Comparison of ENCODE assay signal across 8 mouse cellular contexts in the genomic region with DNA sequence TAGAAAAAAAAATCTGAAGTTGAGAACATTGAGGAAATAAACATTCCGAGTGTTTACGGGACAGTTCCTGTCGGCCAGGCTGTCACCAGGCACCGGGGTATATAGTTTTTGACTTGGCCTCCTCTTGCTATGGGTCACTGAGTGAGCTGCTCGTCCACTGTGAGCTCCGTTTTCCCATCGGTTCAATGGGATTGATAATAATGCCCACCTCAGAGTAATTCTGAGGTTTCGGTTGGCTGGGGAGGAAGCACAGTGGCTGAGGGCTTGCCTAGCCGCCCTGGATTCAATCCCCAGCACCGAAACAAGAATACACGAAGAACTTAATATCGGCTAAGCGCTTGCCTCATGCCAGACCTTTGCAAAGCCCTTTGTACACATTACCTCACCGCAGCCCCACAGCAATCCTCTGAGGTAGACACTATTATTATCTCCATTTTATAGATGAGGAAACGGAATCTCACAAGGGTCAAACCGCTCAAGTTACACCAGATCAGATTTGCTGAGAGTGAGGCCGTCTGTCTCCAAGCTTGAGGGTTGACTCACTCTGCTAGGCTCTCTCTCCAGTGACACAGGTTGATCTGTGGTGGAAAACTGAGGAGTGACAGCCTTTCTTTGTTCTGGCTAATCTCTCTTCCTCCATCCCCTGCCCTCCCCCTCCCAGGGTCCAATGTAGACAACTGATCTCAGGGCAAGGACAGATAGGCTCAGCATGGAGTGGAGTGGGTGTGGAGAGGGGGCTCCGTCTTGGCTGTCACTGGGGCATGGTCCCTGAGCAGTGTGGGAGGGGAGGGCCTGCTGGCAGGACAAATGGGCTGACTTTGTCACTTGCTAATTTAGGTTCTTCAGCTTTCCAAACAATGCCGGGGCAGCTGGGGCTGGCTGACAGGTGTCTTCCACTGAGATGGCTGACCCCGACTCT. TPM values are rescaled to one million over a fixed set of nuclear protein-coding genes. Genes with fewer than 3 reads are reported as not detected.
DNase-seq lines count a peak whose midpoint lies in the region; ATAC-seq and TF ChIP-seq lines count a peak whose summit lies in the region.

No protein-coding gene starts in this region.

- intact Hi-C loops in left cerebral cortex, postnatal 25 days (cut with DNase I), result no loop called here

- peaks cover 12% of the 10 kb centered on the region for H3K9me3 ChIP-seq in E14TG2a.4 (ENCODE audit: low read length)
- H3K9me3 ChIP-seq in hindbrain, embryonic 16.5 days (ENCODE audit: control insufficient read depth, low read length), result no peaks in the 10 kb centered on the region

- H3K4me1 ChIP-seq in E14TG2a.4 (replicated peaks; ENCODE audit: low read depth, low read length), result peaks cover 63% of the 10 kb centered on the region
- H3K4me1 ChIP-seq in brown adipose tissue, adult 24 weeks (ENCODE audit: control insufficient read depth, insufficient read depth, insufficient read length, low read length), result peaks cover 11% of the 10 kb centered on the region
- peaks cover 9% of the 10 kb centered on the region for H3K4me1 ChIP-seq in hindbrain, embryonic 16.5 days (ENCODE audit: control insufficient read depth, insufficient read depth, low read depth, low read length)

- no peak for ATAC-seq in hindbrain, embryonic 16.5 days
- peak; percentile 20 for ATAC-seq in megakaryocyte, adult 5-6 weeks (ENCODE audit: poor library complexity, severe bottlenecking)

- no peaks in the 10 kb centered on the region for H3K36me3 ChIP-seq in E14TG2a.4 (ENCODE audit: insufficient read depth, low read length)
- no peaks in the 10 kb centered on the region for H3K36me3 ChIP-seq in hindbrain, embryonic 16.5 days (ENCODE audit: control insufficient read depth, insufficient read depth, low read length)

- TF ChIP-seq CTCF in E14TG2a.4 (conservative IDR thresholded peaks at IDR 0.05; ENCODE audit: low read length), result no peak

- H3K9ac ChIP-seq in hindbrain, embryonic 16.5 days (ENCODE audit: low read depth, low read length), result no peak overlapping the region

- H3K4me3 ChIP-seq in E14TG2a.4 (replicated peaks; ENCODE audit: low read length), result peak overlapping the region; percentile 69
- peak overlapping the region; percentile 38 for H3K4me3 ChIP-seq in brown adipose tissue, adult 24 weeks (ENCODE audit: insufficient read depth, low read depth, low read length)
- no peak overlapping the region for H3K4me3 ChIP-seq in hindbrain, embryonic 16.5 days (ENCODE audit: low read length)

- 39% methylated on average over 20 of the region's 20 CpGs for WGBS in hindbrain, embryonic 16.5 days

- peaks cover 27% of the 10 kb centered on the region for H3K27me3 ChIP-seq in E14TG2a.4 (ENCODE audit: insufficient read depth, low read length)
- H3K27me3 ChIP-seq in hindbrain, embryonic 16.5 days (replicated peaks; ENCODE audit: control insufficient read depth, insufficient read depth, low read length), result peaks cover 3% of the 10 kb centered on the region; the same call in 1 of the 2 replicates

- H3K27ac ChIP-seq in brown adipose tissue, adult 24 weeks (replicated peaks; ENCODE audit: low read depth, low read length), result no peak overlapping the region
- no peak overlapping the region for H3K27ac ChIP-seq in hindbrain, embryonic 16.5 days (ENCODE audit: low read depth, low read length)

- no peak for DNase-seq in left cerebral cortex, postnatal 25 days (ENCODE audit: low spot score in 2 of 2)
- DNase-seq in left cerebral cortex, adult 18-20 months (ENCODE audit: low spot score in 2 of 2), result no peak
- no peak for DNase-seq in layer of hippocampus, adult 11-12 months (ENCODE audit: low spot score)
- DNase-seq in cerebellum, adult 9-11 months, result no peak

- peak overlapping the region; percentile 51 for H3K4me2 ChIP-seq in hindbrain, embryonic 16.5 days (ENCODE audit: low read length)

RNA-seq across cellular contexts. Expression of a gene that starts 15.2 kb away (rescaled TPM):
- 13.6 and 19.7 TPM in 2 replicates for polyA plus RNA-seq in brown adipose tissue, adult 24 weeks (2012; ENCODE audit: insufficient read depth, insufficient read length, missing spikeins)
- 1.1 and 19.6 TPM in 2 replicates for polyA plus RNA-seq in hindbrain, embryonic 16.5 days (2015; fragmentation: Nextera tagmentation; extraction: Ambion mirVana)
- 0.36 and 0.45 TPM in 2 replicates for total RNA-seq in megakaryocyte, adult 5-6 weeks (2015)
- not detected in 2 replicates for total RNA-seq in megakaryocyte, adult 5-6 weeks (2017)
- total RNA-seq in left cerebral cortex, postnatal 25 days (2021), result 1 to 10 TPM; 2.5 to 3.4 TPM
- 1 to 10 TPM; 1.5 to 1.7 TPM for total RNA-seq in left cerebral cortex, adult 18-20 months (2021)

RNA-seq across cellular contexts. Expression of a gene that starts 23.9 kb away (rescaled TPM):
- polyA plus RNA-seq in brown adipose tissue, adult 24 weeks (2012; ENCODE audit: insufficient read depth, insufficient read length, missing spikeins), result not detected in 2 replicates
- 0.47 and 0.93 TPM in 2 replicates for polyA plus RNA-seq in hindbrain, embryonic 16.5 days (2015; fragmentation: Nextera tagmentation; extraction: Ambion mirVana)
- not detected in 2 replicates for total RNA-seq in megakaryocyte, adult 5-6 weeks (2015)
- total RNA-seq in megakaryocyte, adult 5-6 weeks (2017), result not detected in 2 replicates
- 1 to 10 TPM; 1.1 TPM for total RNA-seq in left cerebral cortex, postnatal 25 days (2021)
- 1 to 10 TPM in 1 of 2 experiments, under 1 TPM in 1; 0.96 to 1.3 TPM for total RNA-seq in left cerebral cortex, adult 18-20 months (2021)

RNA-seq across cellular contexts. Expression of a gene that starts 28.6 kb away (rescaled TPM):
- 498 and 651 TPM in 2 replicates for polyA plus RNA-seq in brown adipose tissue, adult 24 weeks (2012; ENCODE audit: insufficient read depth, insufficient read length, missing spikeins)
- polyA plus RNA-seq in hindbrain, embryonic 16.5 days (2015; fragmentation: Nextera tagmentation; extraction: Ambion mirVana), result 43.1 and 49.5 TPM in 2 replicates
- 0.75 TPM in 1 of 2 replicates, not detected in the other for total RNA-seq in megakaryocyte, adult 5-6 weeks (2015)
- 0.22 and 1.2 TPM in 2 replicates for total RNA-seq in megakaryocyte, adult 5-6 weeks (2017)
- 10 to 100 TPM; 20.0 to 20.3 TPM for total RNA-seq in left cerebral cortex, postnatal 25 days (2021)
- 10 to 100 TPM; 19.7 to 21.4 TPM for total RNA-seq in left cerebral cortex, adult 18-20 months (2021)

RNA-seq across cellular contexts. Expression of a gene that starts 41.7 kb away (rescaled TPM):
- not detected in 2 replicates for polyA plus RNA-seq in brown adipose tissue, adult 24 weeks (2012; ENCODE audit: insufficient read depth, insufficient read length, missing spikeins)
- 1.5 and 8.3 TPM in 2 replicates for polyA plus RNA-seq in hindbrain, embryonic 16.5 days (2015; fragmentation: Nextera tagmentation; extraction: Ambion mirVana)
- total RNA-seq in megakaryocyte, adult 5-6 weeks (2015), result not detected in 2 replicates
- not detected in 2 replicates for total RNA-seq in megakaryocyte, adult 5-6 weeks (2017)
- 1 to 10 TPM; 3.9 to 6.3 TPM for total RNA-seq in left cerebral cortex, postnatal 25 days (2021)
- 10 to 100 TPM; 13.0 to 13.2 TPM for total RNA-seq in left cerebral cortex, adult 18-20 months (2021)

Comparison
In these comparisons a context has a peak if more than half of its experiments do, and no peak if none do; other contexts are left out.
1. RNA of a gene that starts 28.6 kb away (total RNA-seq): 19.7 to 21.4 TPM in left cerebral cortex, adult 18-20 months and 20.0 to 20.3 TPM in left cerebral cortex, postnatal 25 days; 0.22 to 1.2 TPM in megakaryocyte, adult 5-6 weeks; every median in the first group is over 4 times any median in the second.